Mouse (Mus musculus) testis, adult 2 months (tissue): ENCODE data around the gene Cdon. TPM values are rescaled to one million over a fixed set of nuclear protein-coding genes. Genes with fewer than 3 reads are reported as not detected.

Source experiments
- H3K27ac ChIP-seq: fragments of 200-500 bp; 2 replicates; pipeline ENCODE4 v1.5.1; 2012; ENCODE audit warnings: low read depth, low read length; ENCODE audit not compliant: control insufficient read depth, insufficient read depth
- H3K27me3 ChIP-seq: fragments of 200-500 bp; 2 replicates; pipeline ENCODE4 v1.6.1; 2012; ENCODE audit warnings: mild to moderate bottlenecking, low read length, moderate library complexity; ENCODE audit not compliant: control insufficient read depth, insufficient read depth
- H3K36me3 ChIP-seq: fragments of 200-500 bp; 2 replicates; pipeline ENCODE4 v1.6.1; 2012; ENCODE audit warnings: mild to moderate bottlenecking, low read length; ENCODE audit not compliant: control insufficient read depth, insufficient read depth
- H3K4me1 ChIP-seq: fragments of 200-500 bp; 2 replicates; pipeline ENCODE4 v1.6.1; 2012; ENCODE audit warnings: low read length; ENCODE audit not compliant: control insufficient read depth, insufficient read depth
- H3K4me3 ChIP-seq: fragments of 200-500 bp; 2 replicates; pipeline ENCODE4 v1.5.1; 2012; ENCODE audit warnings: low read depth, mild to moderate bottlenecking, low read length, moderate library complexity, mixed read lengths; ENCODE audit not compliant: control insufficient read depth
- CTCF ChIP-seq: fragments of 200-500 bp; IDR thresholded peaks from 2 replicates; pipeline ENCODE4 v1.5.1; 2012; ENCODE audit warnings: low read depth, mild to moderate bottlenecking, inconsistent platforms, low read length, moderate library complexity; ENCODE audit not compliant: control insufficient read depth, insufficient read depth, insufficient replicate concordance
- POLR2A ChIP-seq: fragments of 200-500 bp; IDR thresholded peaks from 2 replicates; pipeline ENCODE4 v1.6.1; 2012; ENCODE audit warnings: low read depth, mild to moderate bottlenecking, inconsistent platforms, low read length, moderate library complexity; ENCODE audit not compliant: control insufficient read depth
- polyA plus RNA-seq: library from polyadenylated mRNA; depleted of rRNA; stranded (reverse); fragments of >200 nt; gene quantifications from 2 replicates; pipeline ENCODE4 v1.2.3, GENCODE M21; 2012

Cdon gene
- polyA plus RNA-seq, 1 experiment, result 2.0 TPM

- Histone ChIP-seq H3K36me3 (no peaks in the 10 kb centered on the region), H3K4me1 (no peaks in the 10 kb centered on the region), H3K27me3 (no peaks in the 10 kb centered on the region), H3K27ac (no peak overlapping the region), H3K4me3 (no peak overlapping the region)
- no peak for TF ChIP-seq CTCF
- no peak for TF ChIP-seq POLR2A
Observed at GRCm38 (mm10) chr9:35438286-35439061, 17.5 kb downstream of the Cdon start.

DNA sequence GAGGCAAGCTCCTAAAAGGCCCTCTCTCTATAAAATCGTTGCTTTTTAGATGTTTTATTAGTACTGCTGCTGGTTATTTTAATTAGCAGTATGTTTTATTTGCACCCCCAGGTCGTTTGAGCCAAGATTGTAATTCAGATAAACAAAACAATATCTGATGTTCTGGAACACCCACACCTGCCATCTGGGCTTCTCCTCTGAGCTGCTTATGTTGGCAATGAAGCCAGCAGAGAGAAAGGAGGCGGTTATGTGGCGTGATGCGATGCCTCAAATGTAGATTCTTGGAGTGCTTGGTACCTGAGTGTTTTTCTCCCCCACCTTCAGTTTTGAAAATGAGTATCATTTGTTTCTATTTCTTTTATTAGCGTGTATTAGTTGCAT is 18.1 kb downstream of the Cdon start:
- no peaks in the 10 kb centered on the region for H3K27me3 ChIP-seq
- TF ChIP-seq CTCF, result no peak
- TF ChIP-seq POLR2A, result no peak
- no peaks in the 10 kb centered on the region for H3K36me3 ChIP-seq
- H3K4me3 ChIP-seq, result no peak overlapping the region
- H3K4me1 ChIP-seq, result no peaks in the 10 kb centered on the region
- no peak overlapping the region for H3K27ac ChIP-seq

- Histone ChIP-seq H3K4me1 (no peaks in the 10 kb centered on the region), H3K36me3 (no peaks in the 10 kb centered on the region), H3K27me3 (no peaks in the 10 kb centered on the region), H3K27ac (no peak overlapping the region), H3K4me3 (no peak overlapping the region)
- TF ChIP-seq CTCF, result no peak
- no peak for TF ChIP-seq POLR2A
Observed at GRCm38 (mm10) chr9:35439754-35440153, 18.8 kb downstream of the Cdon start.

- Histone ChIP-seq H3K27me3 (no peaks in the 10 kb centered on the region), H3K27ac (no peak overlapping the region), H3K4me3 (no peak overlapping the region), H3K36me3 (no peaks in the 10 kb centered on the region), H3K4me1 (no peaks in the 10 kb centered on the region)
- TF ChIP-seq POLR2A (no peak), CTCF (no peak)
Observed at GRCm38 (mm10) chr9:35442476-35442875, 21.5 kb downstream of the Cdon start.

DNA sequence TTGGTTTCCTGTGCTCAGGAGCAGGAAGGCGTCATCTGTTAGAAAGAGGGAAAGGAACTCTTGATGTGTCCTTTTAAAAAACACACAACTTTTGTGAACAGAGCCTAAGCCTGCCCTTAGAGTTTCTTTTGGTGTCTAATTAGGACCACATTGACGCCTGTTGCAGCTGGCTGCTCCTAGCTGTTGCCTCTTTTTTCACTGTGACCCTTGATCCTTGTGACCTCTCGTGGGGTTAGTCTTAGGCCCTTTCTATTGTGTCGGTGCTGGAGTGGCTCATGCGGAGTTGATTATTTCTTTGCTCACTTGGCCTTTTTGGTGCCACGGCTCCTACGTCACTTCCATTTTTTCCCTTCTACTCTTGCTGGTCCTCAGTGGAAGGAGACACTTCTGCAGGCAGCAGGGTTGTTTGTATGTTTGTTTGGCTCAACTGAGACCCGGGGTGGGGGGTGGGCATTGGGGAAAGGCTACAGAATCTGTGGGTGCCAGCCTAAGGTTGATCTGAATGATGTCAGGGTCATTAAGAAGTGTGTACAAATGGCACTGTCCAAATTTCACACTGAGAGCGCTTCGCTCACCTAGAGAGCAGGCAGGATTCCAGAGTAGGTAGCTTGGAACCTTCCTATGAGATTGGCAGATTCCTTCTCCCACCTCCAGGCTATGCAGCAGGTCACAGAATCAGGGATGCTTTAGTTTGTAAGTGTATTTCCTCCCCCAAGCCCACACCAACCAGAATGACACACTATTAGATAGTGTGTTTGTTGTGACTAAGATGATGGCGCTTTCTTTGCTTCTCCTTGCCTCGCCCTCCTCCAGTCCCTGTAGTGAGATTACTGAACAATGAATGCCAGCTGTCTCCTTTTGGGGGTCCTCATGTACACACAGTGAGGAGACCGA is 22.9 kb downstream of the Cdon start:
- no peaks in the 10 kb centered on the region for H3K36me3 ChIP-seq
- H3K27ac ChIP-seq, result no peak overlapping the region
- no peaks in the 10 kb centered on the region for H3K27me3 ChIP-seq
- no peak overlapping the region for H3K4me3 ChIP-seq
- TF ChIP-seq CTCF (no peak), POLR2A (no peak)
- H3K4me1 ChIP-seq, result no peaks in the 10 kb centered on the region

- no peak overlapping the region for H3K27ac ChIP-seq
- H3K27me3 ChIP-seq, result no peaks in the 10 kb centered on the region
- no peaks in the 10 kb centered on the region for H3K4me1 ChIP-seq
Observed at GRCm38 (mm10) chr9:35444512-35444886, 23.6 kb downstream of the Cdon start.

GRCm38 (mm10) chr9:35446916-35447315 is 26.0 kb downstream of the Cdon start:
- no peak overlapping the region for H3K27ac ChIP-seq
- TF ChIP-seq POLR2A, result no peak
- TF ChIP-seq CTCF, result no peak
- no peak overlapping the region for H3K4me3 ChIP-seq
- no peaks in the 10 kb centered on the region for H3K27me3 ChIP-seq
- H3K4me1 ChIP-seq, result no peaks in the 10 kb centered on the region
- H3K36me3 ChIP-seq, result no peaks in the 10 kb centered on the region

More at GRCm38 (mm10) chr9:35444512-35444886, 23.6 kb downstream of the Cdon start:
- no peak for TF ChIP-seq CTCF
- no peak for TF ChIP-seq POLR2A
- H3K4me3 ChIP-seq, result no peak overlapping the region
- H3K36me3 ChIP-seq, result no peaks in the 10 kb centered on the region
